Mouse (Mus musculus): ENCODE measurements around the gene Srsf6.

Srsf6 gene

DNA sequence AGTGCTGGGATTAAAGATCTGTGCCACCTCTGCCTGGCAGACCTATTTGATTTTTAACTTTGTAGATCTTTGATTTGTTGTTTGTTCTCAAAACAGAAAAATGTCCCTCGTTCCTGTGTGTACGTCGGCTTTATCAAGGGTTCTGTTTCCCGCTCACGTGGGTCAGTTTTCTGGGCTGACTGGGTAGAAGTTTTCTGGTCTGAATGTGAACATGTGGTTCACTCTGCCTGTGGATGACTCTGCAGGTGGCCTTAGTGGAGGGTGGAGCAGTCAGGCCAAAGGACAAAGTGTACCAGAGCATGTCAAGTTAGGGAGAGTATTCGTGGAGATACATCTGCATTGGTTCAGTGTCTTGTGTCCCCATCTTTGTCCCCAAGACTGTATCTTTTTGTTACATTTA lies 53.1 kb downstream of the Srsf6 start:
- no peak for DNase-seq (ENCODE audit: low read depth, low spot score)

DNA sequence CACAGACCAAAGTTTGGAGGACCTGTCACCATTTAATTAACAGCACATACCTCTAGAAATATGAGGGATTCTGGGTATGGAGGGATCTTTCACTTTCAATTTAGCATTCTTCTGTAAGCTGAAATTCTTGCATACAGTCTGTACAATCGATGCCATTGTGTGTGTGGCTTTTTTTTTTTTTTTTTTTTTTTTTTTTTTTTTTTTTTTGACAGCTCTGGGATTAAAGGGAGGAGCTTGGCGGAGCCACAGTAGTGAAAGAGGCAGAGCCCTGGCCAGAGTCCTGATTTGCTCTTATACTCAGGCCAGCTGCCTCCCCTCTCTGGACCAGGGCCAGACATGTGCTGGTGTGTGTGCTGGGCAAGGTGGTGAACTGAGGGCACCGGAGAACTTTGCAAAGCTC lies 54.6 kb downstream of the Srsf6 start:
- DNase-seq (ENCODE audit: low read depth, low spot score), result peak; percentile 20

Measured in brain, embryonic 18.5 days (tissue).